23 mouse cellular contexts compared by ENCODE assay signal in genomic region chr11:114289946-114290345, GRCm38 (mm10).
DNase-seq lines count a peak whose midpoint lies in the region; ATAC-seq lines count a peak whose summit lies in the region.
"Had no signal": no experiment of that assay in that cellular context is flagged by ENCODE, and none has a peak within 500 bp of the region (broad histone marks: within the 10 kb centered on the region; RNA-seq: fewer than 3 reads in every experiment).

No protein-coding gene starts in this region.

- no peak overlapping the region for H3K27ac ChIP-seq in forebrain, embryonic 14.5 days (ENCODE audit: low read depth, low read length)
- no peak overlapping the region for H3K27ac ChIP-seq in forebrain, embryonic 12.5 days
- H3K27ac ChIP-seq: embryonic facial prominence, embryonic 12.5 days; heart, adult 2 months; limb, embryonic 12.5 days; liver, embryonic 15.5 days; stomach, embryonic 15.5 days had no signal

- no peak overlapping the region for H3K9ac ChIP-seq in forebrain, embryonic 14.5 days (ENCODE audit: low read length)
- no peak overlapping the region for H3K9ac ChIP-seq in forebrain, embryonic 12.5 days
- H3K9ac ChIP-seq: embryonic facial prominence, embryonic 12.5 days; heart, embryonic 12.5 days; limb, embryonic 12.5 days; liver, embryonic 15.5 days; lung, embryonic 14.5 days; stomach, embryonic 15.5 days had no signal

- peaks cover 14% of the 10 kb centered on the region; the same call in 1 of the 2 replicates for H3K4me1 ChIP-seq in forebrain, embryonic 14.5 days (ENCODE audit: control insufficient read depth, insufficient read depth, low read length)
- H3K4me1 ChIP-seq in forebrain, embryonic 12.5 days, result peaks cover 14% of the 10 kb centered on the region
- H3K4me1 ChIP-seq: embryonic facial prominence, embryonic 12.5 days; limb, embryonic 12.5 days; liver, embryonic 15.5 days had no signal

- H3K9me3 ChIP-seq in forebrain, embryonic 14.5 days (replicated peaks; ENCODE audit: control insufficient read depth, low read length), result no peaks in the 10 kb centered on the region
- no peaks in the 10 kb centered on the region for H3K9me3 ChIP-seq in forebrain, embryonic 12.5 days
- H3K9me3 ChIP-seq: embryonic facial prominence, embryonic 12.5 days; heart, embryonic 12.5 days; limb, embryonic 12.5 days; liver, embryonic 15.5 days; stomach, embryonic 15.5 days had no signal

- intact Hi-C loops in left cerebral cortex, postnatal 4 days (cut with DNase I), result no loop called here
- intact Hi-C loops in left cerebral cortex, postnatal 36 days (cut with DNase I), result no loop called here

- DNase-seq in cerebellum, adult 11-12 months, result peak; percentile 9
- DNase-seq in cerebellum, postnatal 4 days (ENCODE audit: low spot score in 2 of 2), result no peak
- DNase-seq in forebrain, embryonic 14.5 days (ENCODE audit: low spot score), result peak; percentile 37
- peak; percentile 34 for DNase-seq in left cerebral cortex, postnatal 4 days
- no peak for DNase-seq in left cerebral cortex, postnatal 36 days (ENCODE audit: low spot score in 2 of 2)
- DNase-seq in cerebellum, postnatal 36 days, result peak; percentile 17 to 28
- no peak for DNase-seq in kidney, postnatal 36 days
- DNase-seq: adrenal gland, adult 8-10 months; embryo, embryonic 11 days; heart, adult 2 months; heart, postnatal 4 days; kidney, postnatal 10 days; layer of hippocampus, adult 9-11 months; lung, embryonic 14.5 days; lung, postnatal 14 days had no signal

- no peaks in the 10 kb centered on the region for H3K36me3 ChIP-seq in forebrain, embryonic 14.5 days (ENCODE audit: control insufficient read depth, insufficient read depth, low read length)
- no peaks in the 10 kb centered on the region for H3K36me3 ChIP-seq in forebrain, embryonic 12.5 days (replicated peaks)
- H3K36me3 ChIP-seq: embryonic facial prominence, embryonic 12.5 days; heart, embryonic 12.5 days; limb, embryonic 12.5 days; liver, embryonic 15.5 days; stomach, embryonic 15.5 days had no signal

- no peak overlapping the region for H3K4me3 ChIP-seq in forebrain, embryonic 14.5 days (ENCODE audit: low read depth, low read length)
- H3K4me3 ChIP-seq in forebrain, embryonic 12.5 days (replicated peaks), result no peak overlapping the region
- H3K4me3 ChIP-seq: embryonic facial prominence, embryonic 12.5 days; heart, adult 2 months; heart, embryonic 12.5 days; limb, embryonic 12.5 days; liver, embryonic 15.5 days; stomach, embryonic 15.5 days had no signal

- 71% methylated on average over 1 of the region's 1 CpGs for WGBS in forebrain, embryonic 14.5 days
- 69% methylated on average over 1 of the region's 1 CpGs for WGBS in forebrain, embryonic 12.5 days

- ATAC-seq in forebrain, embryonic 14.5 days, result no peak
- no peak for ATAC-seq in forebrain, embryonic 12.5 days (ENCODE audit: low FRiP score)
- ATAC-seq: intestine, postnatal 0 days had no signal

- H3K4me2 ChIP-seq in forebrain, embryonic 14.5 days (ENCODE audit: low read length), result no peak overlapping the region
- no peak overlapping the region for H3K4me2 ChIP-seq in forebrain, embryonic 12.5 days
- H3K4me2 ChIP-seq: embryonic facial prominence, embryonic 12.5 days; heart, embryonic 12.5 days; limb, embryonic 12.5 days; liver, embryonic 15.5 days; lung, embryonic 14.5 days; midbrain, embryonic 11.5 days; stomach, embryonic 15.5 days had no signal

- H3K27me3 ChIP-seq in forebrain, embryonic 14.5 days (replicated peaks; ENCODE audit: control insufficient read depth, insufficient read depth, low read length), result no peaks in the 10 kb centered on the region
- H3K27me3 ChIP-seq in forebrain, embryonic 12.5 days, result no peaks in the 10 kb centered on the region
- H3K27me3 ChIP-seq: embryonic facial prominence, embryonic 12.5 days; heart, embryonic 12.5 days; liver, embryonic 15.5 days had no signal

Comparison
In these comparisons a context has a peak if more than half of its experiments do, and no peak if none do; other contexts are left out.
1. DNase-seq: peak in cerebellum, adult 11-12 months (single experiment), forebrain, embryonic 14.5 days (single experiment), left cerebral cortex, postnatal 4 days (single experiment) and cerebellum, postnatal 36 days (2 of 2); none in cerebellum, postnatal 4 days (0 of 2), left cerebral cortex, postnatal 36 days (0 of 2) and kidney, postnatal 36 days (0 of 2).